Mouse (Mus musculus): ENCODE results near the gene Tnfsf13.

- TF ChIP-seq GATA1 (IDR thresholded peaks at IDR 0.05; ENCODE audit: borderline replicate concordance, low read length), result no peak
- 0 out of 2 replicates have a peak, but pooled peaks have one; percentile 15 for TF ChIP-seq FLI1 (IDR thresholded peaks at IDR 0.05; ENCODE audit: low read length)
These were observed 23.2 kb downstream of the Tnfsf13 start, which contains the start of gene Mpdu1 for GRCm38 (mm10) chr11:69662213-69662966.

Data from megakaryocyte, embryonic 14.5 days (primary cell).